Mouse (Mus musculus) E14TG2a.4 (cell line): ENCODE measurements around the gene Slc25a4.

ENCODE experiments used
- H3K27me3 ChIP-seq: 2 replicates; pipeline ENCODE4 v1.6.1; 2014; ENCODE audit warnings: low read length, control low read depth; ENCODE audit not compliant: insufficient read depth
- H3K36me3 ChIP-seq: 2 replicates; pipeline ENCODE4 v1.6.1; 2014; ENCODE audit warnings: low read length, control low read depth; ENCODE audit not compliant: insufficient read depth
- H3K4me1 ChIP-seq: replicated peaks from 2 replicates; pipeline ENCODE4 v1.6.1; 2014; ENCODE audit warnings: low read depth, low read length, control low read depth
- H3K4me3 ChIP-seq: replicated peaks from 2 replicates; pipeline ENCODE4 v1.5.1; 2014; ENCODE audit warnings: mild to moderate bottlenecking, low read length
- H3K9me3 ChIP-seq: 2 replicates; pipeline ENCODE4 v1.6.1; 2014; ENCODE audit warnings: low read length, control low read depth
- CTCF ChIP-seq: conservative IDR thresholded peaks from 2 replicates; pipeline ENCODE4 v1.5.1; 2014; ENCODE audit warnings: low read length
- NANOG ChIP-seq: IDR thresholded peaks from 2 replicates; pipeline ENCODE4 v1.6.1; 2014; ENCODE audit warnings: borderline replicate concordance, low read length, mixed read lengths
- POU5F1 ChIP-seq: IDR thresholded peaks from 2 replicates; pipeline ENCODE4 v1.6.1; 2014; ENCODE audit warnings: low read length, borderline replicate concordance

The Slc25a4 gene

DNA sequence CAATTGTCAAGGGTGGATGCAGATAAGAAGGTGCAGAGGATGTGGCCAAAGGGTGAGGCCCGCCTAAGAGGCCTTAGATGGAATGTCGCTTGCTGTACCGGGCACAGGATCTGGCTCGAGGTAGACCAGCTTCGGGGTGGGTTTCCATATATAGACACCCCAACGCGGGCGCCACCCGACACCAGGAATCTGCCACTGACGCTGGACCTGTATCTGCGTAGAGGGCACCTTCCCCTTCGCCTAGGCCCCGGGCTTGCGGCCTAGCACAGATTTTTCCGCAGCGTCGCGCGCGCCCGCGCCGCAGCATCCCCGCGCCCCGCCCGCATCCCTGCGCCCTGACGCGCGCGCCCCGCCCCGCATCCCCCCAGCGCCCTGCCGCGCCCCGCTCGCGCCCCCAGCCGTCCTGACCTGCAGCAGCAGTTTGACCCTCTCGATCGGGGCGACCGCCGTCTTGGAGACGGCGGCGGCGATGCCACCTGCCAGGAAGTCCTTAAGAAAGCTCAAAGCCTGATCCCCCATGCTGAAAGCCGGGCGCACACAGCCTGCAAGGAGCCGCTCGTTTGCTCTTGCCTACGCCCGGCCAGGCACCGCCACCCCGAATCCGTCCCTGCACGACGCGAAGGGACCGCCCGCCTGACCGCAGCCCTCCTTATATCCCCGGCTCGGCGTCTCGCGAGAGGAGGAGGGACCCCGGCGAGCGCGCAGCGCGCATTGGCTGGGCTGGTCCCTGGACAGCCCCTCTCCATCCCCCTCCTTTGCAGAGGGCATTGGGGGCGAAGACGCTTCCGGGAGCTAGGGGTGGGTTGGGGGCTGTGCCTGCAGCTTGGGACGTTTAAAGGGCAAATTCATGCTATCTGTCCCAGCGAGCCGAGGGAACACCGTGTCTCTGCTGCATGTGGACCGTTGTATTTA, at the start of gene Slc25a4:
TSS of gene Slc25a4 (minus strand) at position 881 of the 912 bp plus-strand sequence.
- TF ChIP-seq POU5F1 (no peak), CTCF (no peak), NANOG (no peak)
- Histone ChIP-seq H3K4me1 (peaks cover 52% of the 10 kb centered on the region), H3K36me3 (peaks cover 45% of the 10 kb centered on the region), H3K27me3 (peaks cover 56% of the 10 kb centered on the region), H3K4me3 (peak within 1 kb of the TSS; percentile 82), H3K9me3 (peaks cover 10% of the 10 kb centered on the region; the same call in 1 of the 2 replicates)

DNA sequence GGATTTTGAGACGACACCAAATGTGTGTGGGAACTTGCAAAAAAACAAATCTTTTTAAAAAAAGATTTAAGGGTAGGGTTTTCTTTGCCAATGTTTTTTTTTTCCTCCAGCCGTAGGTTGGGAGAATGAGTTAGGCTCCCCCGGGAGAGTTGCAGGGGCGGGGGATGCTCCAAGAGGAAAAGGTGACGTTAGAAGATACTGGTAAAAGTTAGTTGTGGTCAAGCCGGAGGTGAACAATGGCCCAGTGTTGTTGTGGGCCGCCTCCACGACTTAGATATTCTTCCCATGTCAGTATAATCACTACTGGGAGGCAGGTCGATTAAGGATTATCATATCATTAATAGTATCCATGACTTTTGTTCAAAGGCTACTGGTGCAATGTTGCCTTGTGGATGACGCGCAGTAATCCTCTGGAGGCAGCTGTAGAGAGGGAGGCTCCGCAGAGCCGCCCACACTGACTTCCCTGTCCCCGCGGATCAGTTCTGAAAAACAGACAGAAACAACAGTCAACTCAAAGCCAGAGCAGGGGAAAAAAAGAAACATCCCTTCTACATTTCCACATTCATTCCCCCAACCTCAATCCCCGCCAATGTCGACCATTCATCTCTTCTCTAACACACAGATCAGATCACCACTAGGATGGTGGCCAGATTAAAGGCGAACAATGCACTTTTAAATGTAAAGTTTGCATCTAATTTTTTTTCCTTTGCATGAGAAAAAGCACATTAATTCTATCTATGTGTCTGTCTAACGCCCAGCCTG, 47.0 kb upstream of the Slc25a4 start:
- H3K36me3 ChIP-seq, result no peaks in the 10 kb centered on the region
- no peaks in the 10 kb centered on the region for H3K27me3 ChIP-seq
- 0 out of 2 replicates have a peak, but pooled peaks cover 7% of the 10 kb centered on the region for H3K4me1 ChIP-seq
- TF ChIP-seq NANOG, result no peak
- no peak for TF ChIP-seq POU5F1
- TF ChIP-seq CTCF, result no peak
- H3K9me3 ChIP-seq, result no peaks in the 10 kb centered on the region
- no peak overlapping the region for H3K4me3 ChIP-seq

DNA sequence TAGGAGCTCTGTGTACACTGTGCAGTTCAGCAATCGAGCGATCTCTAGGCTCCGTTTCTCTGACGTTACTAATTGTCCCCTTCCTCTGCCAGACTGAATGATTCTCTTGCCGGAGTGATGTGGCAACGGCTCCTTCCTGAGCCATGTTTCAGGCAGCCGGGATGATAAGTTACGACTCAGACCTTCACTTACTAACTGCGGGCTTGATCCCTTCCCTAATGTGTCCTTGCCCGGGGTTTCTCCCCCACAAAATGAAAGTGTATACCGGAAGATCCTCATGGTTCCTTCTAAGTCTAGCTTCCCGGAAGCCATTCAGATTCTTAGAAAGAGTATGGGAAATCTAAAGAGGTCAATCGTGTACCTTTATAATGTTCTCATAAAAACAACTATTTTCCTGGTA, 41.4 kb upstream of the Slc25a4 start:
- no peaks in the 10 kb centered on the region for H3K36me3 ChIP-seq
- peaks cover 5% of the 10 kb centered on the region; the same call in 1 of the 2 replicates for H3K27me3 ChIP-seq
- no peak for TF ChIP-seq CTCF
- H3K4me3 ChIP-seq, result no peak overlapping the region
- H3K4me1 ChIP-seq, result no peaks in the 10 kb centered on the region
- H3K9me3 ChIP-seq, result no peaks in the 10 kb centered on the region

DNA sequence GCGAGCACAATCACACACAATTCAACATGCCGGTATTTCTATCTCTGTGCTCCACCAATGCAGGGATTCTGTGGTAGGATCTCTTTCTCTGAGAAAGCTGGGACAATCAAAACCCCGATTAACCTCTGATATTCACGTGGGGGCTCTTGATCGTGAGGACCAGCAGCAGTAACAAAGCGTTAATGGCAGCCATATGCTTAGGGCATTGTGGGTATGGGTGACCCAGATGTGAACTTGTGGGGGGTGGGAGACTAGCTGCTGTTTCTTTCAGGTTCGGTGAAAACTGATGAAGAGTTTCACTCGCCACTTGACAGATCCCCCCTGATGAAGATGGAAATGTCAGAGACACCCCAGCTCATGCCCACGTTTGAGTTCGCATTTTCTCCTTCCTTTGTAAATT, 40.5 kb upstream of the Slc25a4 start:
- no peak for TF ChIP-seq POU5F1
- TF ChIP-seq CTCF, result no peak
- no peak for TF ChIP-seq NANOG
- Histone ChIP-seq H3K4me3 (no peak overlapping the region), H3K9me3 (no peaks in the 10 kb centered on the region), H3K4me1 (no peaks in the 10 kb centered on the region), H3K36me3 (no peaks in the 10 kb centered on the region), H3K27me3 (peaks cover 5% of the 10 kb centered on the region; the same call in 1 of the 2 replicates)

DNA sequence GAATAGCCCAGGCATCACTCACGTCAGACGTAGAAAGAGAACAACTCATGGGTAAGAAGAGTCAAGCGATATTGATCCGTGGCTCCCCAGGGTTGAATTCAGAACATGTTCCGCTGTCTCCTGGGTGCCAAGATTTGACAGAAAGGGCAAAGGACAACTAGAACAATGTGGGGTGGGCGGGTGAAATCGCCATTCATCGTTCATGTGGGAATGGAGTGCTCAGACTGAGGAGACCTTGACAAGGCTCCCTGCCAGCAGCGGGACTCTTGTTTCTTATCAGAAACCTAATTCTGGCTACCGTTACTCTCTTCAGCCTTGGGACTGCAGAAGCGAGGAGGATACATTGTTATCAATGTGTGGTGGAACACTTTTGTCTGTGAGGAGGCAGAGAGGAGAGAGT, 35.3 kb upstream of the Slc25a4 start:
- no peaks in the 10 kb centered on the region for H3K9me3 ChIP-seq
- no peaks in the 10 kb centered on the region for H3K36me3 ChIP-seq

DNA sequence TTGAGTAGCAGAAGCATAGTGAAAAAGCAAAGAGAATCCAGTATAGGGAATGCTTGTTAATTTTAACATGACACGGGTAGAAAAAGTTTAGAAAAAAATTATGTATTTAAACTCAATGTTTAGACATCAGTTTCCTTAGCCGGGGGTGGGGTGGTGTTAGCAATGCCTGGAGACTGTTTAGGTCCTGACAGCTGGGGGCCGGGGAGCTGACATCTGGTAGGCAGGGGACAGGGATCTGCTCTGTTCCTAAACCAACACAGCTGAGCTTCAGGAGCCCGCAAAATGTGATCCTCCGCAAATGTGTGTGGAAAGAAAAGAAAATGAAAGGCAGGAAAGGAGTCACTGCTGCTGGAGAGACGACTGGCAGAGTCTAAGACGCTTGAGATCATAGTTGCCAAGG, 31.9 kb upstream of the Slc25a4 start:
- no peaks in the 10 kb centered on the region for H3K9me3 ChIP-seq
- no peaks in the 10 kb centered on the region for H3K4me1 ChIP-seq
- peaks cover 25% of the 10 kb centered on the region for H3K27me3 ChIP-seq

More for the DNA sequence above, 35.3 kb upstream of the Slc25a4 start:
- H3K4me3 ChIP-seq, result no peak overlapping the region
- no peaks in the 10 kb centered on the region for H3K4me1 ChIP-seq
- H3K27me3 ChIP-seq, result peaks cover 18% of the 10 kb centered on the region
- TF ChIP-seq POU5F1 (no peak), NANOG (no peak), CTCF (no peak)

DNA sequence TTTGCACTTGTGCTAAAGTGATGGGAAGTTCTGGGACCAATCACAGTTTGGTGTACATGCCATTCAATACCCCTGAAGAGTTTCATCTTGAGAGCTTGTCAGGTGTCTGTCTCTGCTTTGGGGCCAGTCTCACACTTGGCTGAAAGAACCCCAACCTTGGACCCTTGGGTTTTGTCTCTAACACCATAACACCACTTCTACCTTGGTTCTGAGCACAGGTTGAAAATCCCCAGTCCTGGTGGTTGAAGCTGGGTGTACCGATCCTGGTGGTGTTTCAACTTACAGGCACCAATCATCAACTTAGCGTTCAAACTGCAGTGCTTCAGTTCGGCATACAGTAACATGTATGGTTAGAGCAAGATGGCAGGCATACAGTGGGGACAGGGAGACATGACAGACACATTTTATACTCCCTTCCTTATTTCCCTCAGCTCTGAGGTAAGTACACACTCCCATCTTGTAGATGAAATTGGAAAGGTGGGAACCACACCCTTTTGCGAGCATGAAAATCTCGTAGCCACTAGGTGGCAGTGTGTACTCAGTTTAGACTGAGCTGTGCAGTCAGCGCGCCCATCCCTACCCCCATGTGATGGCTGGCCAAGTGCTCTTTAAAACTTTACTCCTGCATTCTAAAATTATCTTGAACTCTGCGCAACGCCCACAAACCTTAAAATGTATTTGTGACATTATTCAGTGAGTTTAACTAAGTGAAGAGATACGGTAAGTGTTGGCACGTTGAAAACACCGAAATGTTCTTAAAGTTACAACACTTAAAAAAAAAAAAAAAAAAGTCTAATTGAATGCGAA, 30.7 kb upstream of the Slc25a4 start:
- Histone ChIP-seq H3K4me3 (no peak overlapping the region), H3K9me3 (no peaks in the 10 kb centered on the region), H3K36me3 (no peaks in the 10 kb centered on the region), H3K27me3 (peaks cover 25% of the 10 kb centered on the region), H3K4me1 (no peaks in the 10 kb centered on the region)
- TF ChIP-seq CTCF (peak; percentile 40), POU5F1 (no peak)

More for the DNA sequence above, 31.9 kb upstream of the Slc25a4 start:
- H3K36me3 ChIP-seq, result no peaks in the 10 kb centered on the region
- H3K4me3 ChIP-seq, result no peak overlapping the region
- TF ChIP-seq CTCF (no peak), NANOG (no peak)

DNA sequence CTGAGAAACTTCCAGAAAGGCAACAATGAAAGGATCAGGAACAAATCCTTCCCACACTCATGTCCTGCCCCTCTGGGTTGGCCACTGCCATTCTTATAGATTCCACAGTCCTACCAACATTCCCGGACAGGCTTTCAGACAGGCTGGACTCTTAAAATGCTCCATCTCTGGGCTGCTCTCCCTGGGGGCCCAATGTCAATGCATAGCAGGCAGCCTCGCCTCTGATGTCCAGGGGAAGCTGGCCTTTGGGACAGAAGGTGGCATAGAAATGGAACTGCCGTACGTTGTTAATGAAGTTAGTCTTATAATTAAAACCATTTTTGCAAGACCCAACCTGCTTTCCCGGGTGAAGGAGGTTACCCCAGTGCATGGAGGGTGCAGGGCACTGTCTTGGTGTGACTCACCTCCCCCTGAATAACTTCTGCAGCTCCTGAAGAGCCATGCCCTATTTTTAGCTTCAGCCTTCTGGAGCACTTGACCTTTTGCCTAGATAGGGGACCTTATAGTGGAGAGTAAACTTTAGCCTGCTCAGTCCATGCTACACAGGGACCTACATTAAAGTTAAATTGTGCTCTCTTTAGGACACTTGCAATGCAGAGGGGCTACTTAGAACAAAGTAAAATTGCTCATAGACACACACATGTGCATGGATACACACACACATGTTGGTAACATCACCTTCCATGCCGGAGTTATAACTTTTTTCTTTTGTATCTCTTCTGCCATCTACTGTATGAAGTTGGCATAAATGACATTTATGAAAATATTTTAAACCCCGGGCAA, 25.5 kb upstream of the Slc25a4 start:
- H3K4me1 ChIP-seq, result no peaks in the 10 kb centered on the region
- H3K27me3 ChIP-seq, result peaks cover 49% of the 10 kb centered on the region
- no peaks in the 10 kb centered on the region for H3K9me3 ChIP-seq
- H3K4me3 ChIP-seq, result no peak overlapping the region
- H3K36me3 ChIP-seq, result no peaks in the 10 kb centered on the region
- TF ChIP-seq CTCF (no peak), NANOG (no peak), POU5F1 (no peak)
